Mouse (Mus musculus) cerebellum, adult 18-20 months (tissue): ENCODE results near the gene Kcnk13.
A peak's percentile ranks its signal among the peaks of the same experiment; 100 is the strongest.
"Not testable (repeated sequence)": the region's sequence is repeated elsewhere in the genome, so short reads cannot be mapped to it uniquely, and the experiment has no call there.

Experiments
- DNase-seq, 2 experiments: peaks; one replicate each; pipeline ENCODE4 v3.0.0; 2021

Kcnk13 gene

GRCm38 (mm10) chr12:99966116-99966770, 1.9 kb downstream of the Kcnk13 start:
- no peak for DNase-seq

- DNase-seq, result no peak
Measured at GRCm38 (mm10) chr12:99966881-99967363, 2.6 kb downstream of the Kcnk13 start.

- no peak for DNase-seq
Measured at GRCm38 (mm10) chr12:99969906-99970305, 5.6 kb downstream of the Kcnk13 start.

GRCm38 (mm10) chr12:99971205-99971894, 7.1 kb downstream of the Kcnk13 start:
- not testable (repeated sequence) for DNase-seq

- DNase-seq, result no peak
Measured at GRCm38 (mm10) chr12:99972825-99973224, 8.5 kb downstream of the Kcnk13 start.

- DNase-seq, result no peak
Measured at GRCm38 (mm10) chr12:99973659-99974058, 9.4 kb downstream of the Kcnk13 start.

- no peak for DNase-seq
Measured at GRCm38 (mm10) chr12:99979541-99979940, 15.2 kb downstream of the Kcnk13 start.

GRCm38 (mm10) chr12:99986797-99987196, 22.5 kb downstream of the Kcnk13 start:
- DNase-seq, result no peak

GRCm38 (mm10) chr12:99988144-99988543, 23.8 kb downstream of the Kcnk13 start:
- no peak for DNase-seq

GRCm38 (mm10) chr12:99992362-99992862, 28.1 kb downstream of the Kcnk13 start:
- no peak for DNase-seq

GRCm38 (mm10) chr12:99993146-99993890, 29.0 kb downstream of the Kcnk13 start:
- DNase-seq, result no peak

GRCm38 (mm10) chr12:99995951-99996350, 31.7 kb downstream of the Kcnk13 start:
- DNase-seq, result no peak

GRCm38 (mm10) chr12:99999726-100000125, 35.4 kb downstream of the Kcnk13 start:
- DNase-seq, result no peak

- no peak for DNase-seq
Measured at GRCm38 (mm10) chr12:100000381-100000780, 36.1 kb downstream of the Kcnk13 start.

GRCm38 (mm10) chr12:100001246-100001645, 36.9 kb downstream of the Kcnk13 start:
- no peak for DNase-seq

GRCm38 (mm10) chr12:100001910-100002309, 37.6 kb downstream of the Kcnk13 start:
- peak in 1 of 2 experiments; percentile 12 for DNase-seq

GRCm38 (mm10) chr12:100002914-100003587, 38.8 kb downstream of the Kcnk13 start:
- peak; percentile 61 to 65 for DNase-seq

- no peak for DNase-seq
Measured at GRCm38 (mm10) chr12:100005285-100005684, 41.0 kb downstream of the Kcnk13 start.

- no peak for DNase-seq
Measured at GRCm38 (mm10) chr12:100006681-100007080, 42.4 kb downstream of the Kcnk13 start.

- DNase-seq, result no peak
Measured at GRCm38 (mm10) chr12:100012839-100013238, 48.5 kb downstream of the Kcnk13 start.

GRCm38 (mm10) chr12:100015146-100015545, 50.8 kb downstream of the Kcnk13 start:
- DNase-seq, result no peak

- DNase-seq, result no peak
Measured at GRCm38 (mm10) chr12:100017709-100018108, 53.4 kb downstream of the Kcnk13 start.

GRCm38 (mm10) chr12:100022490-100022889, 58.2 kb downstream of the Kcnk13 start:
- DNase-seq, result no peak
